Mouse (Mus musculus) spleen, adult 2 months (tissue): ENCODE measurements around the gene Spdef.

ENCODE experiments used
- CTCF ChIP-seq: fragments of 200-500 bp; IDR thresholded peaks from 2 replicates; pipeline ENCODE4 v1.5.1; 2011; ENCODE audit warnings: mild to moderate bottlenecking, inconsistent platforms; ENCODE audit not compliant: insufficient read depth, insufficient read length, insufficient replicate concordance; ENCODE audit errors: extremely low read depth
- POLR2A ChIP-seq: fragments of 200-500 bp; IDR thresholded peaks from 2 replicates; pipeline ENCODE4 v1.6.1; 2011; ENCODE audit warnings: low read depth, low read length, inconsistent platforms

GRCm38 (mm10) chr17:27765066-27765465, 36.3 kb upstream of the Spdef start:
- TF ChIP-seq CTCF, result no peak
- no peak for TF ChIP-seq POLR2A
